Mouse (Mus musculus) left cerebral cortex, postnatal 10 days (tissue): ENCODE measurements around the gene Gm17359. TPM values are rescaled to one million over a fixed set of nuclear protein-coding genes. Genes with fewer than 3 reads are reported as not detected.

ENCODE experiments used
- DNase-seq, 2 experiments: peaks; one replicate each; pipeline ENCODE4 v3.0.0; 2021 to 2022; ENCODE audit warnings: low spot score in 2 of 2, mixed read lengths in 1 of 2; ENCODE audit errors: extremely low spot score in 1 of 2
- intact Hi-C: fragments of 180-260 bp; cut with DNase I; formaldehyde crosslinking; loops from one replicate; pipeline ENCODE4 v1.15.1; 2025
- total RNA-seq, 2 experiments: library from RNA; stranded (reverse); gene quantifications; 2 replicates each; pipeline ENCODE4 v1.2.3; 2021

Gm17359 gene
- total RNA-seq, 2 experiments from 2014 or later, result not detected

GRCm38 (mm10) chr3:79340737-79341136, 4.3 kb downstream of the Gm17359 start:
- intact Hi-C loops, result no loop called here
- DNase-seq, result no peak

- no peak for DNase-seq
- intact Hi-C loops, result no loop called here
These were observed 6.7 kb downstream of the Gm17359 start for GRCm38 (mm10) chr3:79342961-79343735.

GRCm38 (mm10) chr3:79349311-79349710, 12.8 kb downstream of the Gm17359 start:
- intact Hi-C loops, result no loop called here
- no peak for DNase-seq

- intact Hi-C loops, result no loop called here
- no peak for DNase-seq
These were observed 22.3 kb downstream of the Gm17359 start for GRCm38 (mm10) chr3:79358721-79359120.

GRCm38 (mm10) chr3:79360317-79361101, 24.0 kb downstream of the Gm17359 start:
- intact Hi-C loops, result no loop called here
- no peak for DNase-seq

GRCm38 (mm10) chr3:79366098-79366497, 29.6 kb downstream of the Gm17359 start:
- intact Hi-C loops, result no loop called here
- DNase-seq, result no peak

GRCm38 (mm10) chr3:79368306-79368705, 31.8 kb downstream of the Gm17359 start:
- intact Hi-C loops, result no loop called here

GRCm38 (mm10) chr3:79370385-79370929, 34.0 kb downstream of the Gm17359 start:
- DNase-seq, result peak in 1 of 2 experiments; percentile 18
- intact Hi-C loops, result no loop called here

More at GRCm38 (mm10) chr3:79368306-79368705, 31.8 kb downstream of the Gm17359 start:
- no peak for DNase-seq

- intact Hi-C loops, result no loop called here
- no peak for DNase-seq
These were observed 35.2 kb downstream of the Gm17359 start for GRCm38 (mm10) chr3:79371506-79372195.

GRCm38 (mm10) chr3:79373930-79374329, 37.5 kb downstream of the Gm17359 start:
- no peak for DNase-seq
- intact Hi-C loops, result no loop called here

GRCm38 (mm10) chr3:79378086-79378485, 41.6 kb downstream of the Gm17359 start:
- no peak for DNase-seq
- intact Hi-C loops, result no loop called here

GRCm38 (mm10) chr3:79379255-79379836, 42.9 kb downstream of the Gm17359 start:
- DNase-seq, result no peak
- intact Hi-C loops, result no loop called here

- no peak for DNase-seq
- intact Hi-C loops, result no loop called here
These were observed 43.6 kb downstream of the Gm17359 start for GRCm38 (mm10) chr3:79379873-79380595.

- DNase-seq, result no peak
- intact Hi-C loops, result no loop called here
These were observed 44.9 kb downstream of the Gm17359 start for GRCm38 (mm10) chr3:79381398-79381797.

- intact Hi-C loops, result no loop called here
- DNase-seq, result no peak
These were observed 49.1 kb downstream of the Gm17359 start for GRCm38 (mm10) chr3:79385434-79386029.

- DNase-seq, result no peak
These were observed 52.6 kb downstream of the Gm17359 start for GRCm38 (mm10) chr3:79389081-79389480.

GRCm38 (mm10) chr3:79400552-79400951, 64.1 kb downstream of the Gm17359 start:
- DNase-seq, result no peak
- intact Hi-C loops, result no loop called here

More at GRCm38 (mm10) chr3:79389081-79389480, 52.6 kb downstream of the Gm17359 start:
- intact Hi-C loops, result no loop called here

GRCm38 (mm10) chr3:79402056-79402455, 65.6 kb downstream of the Gm17359 start:
- intact Hi-C loops, result no loop called here
- DNase-seq, result no peak
